Mouse (Mus musculus): ENCODE data around the gene Ggt6. TPM values are rescaled to one million over a fixed set of nuclear protein-coding genes. Genes with fewer than 3 reads are reported as not detected.

Gene Ggt6
- total and polyA plus RNA-seq, 3 experiments, result 0.13 to 0.19 TPM; not detected in 1

- no peak overlapping the region for H3K9ac ChIP-seq (ENCODE audit: insufficient read depth, low read depth)
- dilution Hi-C loops (cut with MboI; ENCODE audit: extremely low pct_ligation_motif_present, extremely low pct_unique_long_range_greater_than_20kb, low sequenced_read_pairs) (no loop called here), in situ Hi-C loops (cut with MboI; ENCODE audit: low pct_ligation_motif_present, low pct_unique_long_range_greater_than_20kb, low sequenced_read_pairs) (no loop called here)
Measured at GRCm38 (mm10) chr11:72391181-72391580, 44.1 kb upstream of the Ggt6 start.

DNA sequence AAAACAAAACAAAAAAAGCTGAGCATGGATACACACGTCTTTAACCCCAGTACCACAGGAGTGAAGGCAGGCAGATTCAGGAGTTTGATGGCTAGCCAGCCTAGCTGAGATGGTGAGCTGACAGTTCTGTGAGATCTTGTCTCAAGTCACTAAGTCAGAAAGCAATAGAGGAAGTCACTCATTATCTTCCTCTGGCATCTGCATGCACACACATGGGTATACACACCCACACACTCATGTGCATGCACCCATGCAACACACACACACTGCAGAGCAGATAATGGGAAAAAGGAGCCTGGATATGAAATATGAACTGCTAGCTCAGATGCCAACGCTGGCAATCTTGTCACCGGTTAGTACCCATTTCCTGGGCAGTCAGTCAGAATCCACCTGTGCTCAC, 42.1 kb upstream of the Ggt6 start:
- no peak overlapping the region for H3K4me3 ChIP-seq (replicated peaks in 1 of 3; ENCODE audit: low read depth in 2 of 3, low read length in 2 of 3, poor library complexity in 1 of 3)
- no peaks in the 10 kb centered on the region for H3K79me2 ChIP-seq (replicated peaks; ENCODE audit: control insufficient read depth, extremely low read depth, insufficient read depth, poor library complexity, severe bottlenecking)
- H3K9ac ChIP-seq (ENCODE audit: insufficient read depth, low read depth), result no peak overlapping the region
- dilution Hi-C loops (cut with MboI; ENCODE audit: extremely low pct_ligation_motif_present, extremely low pct_unique_long_range_greater_than_20kb, low sequenced_read_pairs) (no loop called here), in situ Hi-C loops (cut with MboI; ENCODE audit: low pct_ligation_motif_present, low pct_unique_long_range_greater_than_20kb, low sequenced_read_pairs) (no loop called here)
- H3K27me3 ChIP-seq (replicated peaks), result peaks cover 88% of the 10 kb centered on the region
- H3K27ac ChIP-seq (ENCODE audit: insufficient read depth, low read depth), result no peak overlapping the region
- no peak for DNase-seq (ENCODE audit: extremely low read depth)
- H3K36me3 ChIP-seq (replicated peaks in 1 of 2; ENCODE audit: control insufficient read depth in 1 of 2, insufficient read depth in 1 of 2, low read length in 1 of 2), result no peaks in the 10 kb centered on the region
- TF ChIP-seq RCOR1 (conservative IDR thresholded peaks at IDR 0.05; ENCODE audit: low read depth, low read length), result no peak
- TF ChIP-seq CHD1 (IDR thresholded peaks at IDR 0.05; ENCODE audit: low read depth, low read length), result no peak
- no peak for TF ChIP-seq RAD21 (IDR thresholded peaks at IDR 0.05; ENCODE audit: low read depth, low read length)
- no peak for TF ChIP-seq JUND (conservative IDR thresholded peaks at IDR 0.05; ENCODE audit: low read depth, low read length)
- H3K4me1 ChIP-seq (ENCODE audit: control insufficient read depth in 1 of 2, insufficient read depth in 2 of 2), result no peaks in the 10 kb centered on the region
- H3K9me3 ChIP-seq (replicated peaks; ENCODE audit: low read length), result no peaks in the 10 kb centered on the region
- H3K4me2 ChIP-seq (ENCODE audit: insufficient read depth, low read depth, poor library complexity, severe bottlenecking), result no peak overlapping the region

More at GRCm38 (mm10) chr11:72391181-72391580, 44.1 kb upstream of the Ggt6 start:
- Histone ChIP-seq H3K4me2 (ENCODE audit: insufficient read depth, low read depth, poor library complexity, severe bottlenecking) (no peak overlapping the region), H3K9me3 (replicated peaks; ENCODE audit: low read length) (no peaks in the 10 kb centered on the region), H3K4me3 (replicated peaks in 1 of 3; ENCODE audit: low read depth in 2 of 3, low read length in 2 of 3, poor library complexity in 1 of 3) (no peak overlapping the region), H3K4me1 (ENCODE audit: control insufficient read depth in 1 of 2, insufficient read depth in 2 of 2) (no peaks in the 10 kb centered on the region), H3K27ac (ENCODE audit: insufficient read depth, low read depth) (no peak overlapping the region), H3K36me3 (replicated peaks in 1 of 2; ENCODE audit: control insufficient read depth in 1 of 2, insufficient read depth in 1 of 2, low read length in 1 of 2) (no peaks in the 10 kb centered on the region), H3K27me3 (replicated peaks) (peaks cover 80% of the 10 kb centered on the region), H3K79me2 (replicated peaks; ENCODE audit: control insufficient read depth, extremely low read depth, insufficient read depth, poor library complexity, severe bottlenecking) (no peaks in the 10 kb centered on the region)
- DNase-seq (ENCODE audit: extremely low read depth), result no peak
- TF ChIP-seq USF1 (IDR thresholded peaks at IDR 0.05; ENCODE audit: low read depth, low read length), result no peak
- no peak for TF ChIP-seq MAFK (IDR thresholded peaks at IDR 0.05; ENCODE audit: insufficient replicate concordance, low read length)
- no peak for TF ChIP-seq MXI1 (IDR thresholded peaks at IDR 0.05; ENCODE audit: low read depth, low read length)
- TF ChIP-seq PAX5 (IDR thresholded peaks at IDR 0.05; ENCODE audit: low read length), result no peak
- no peak for TF ChIP-seq JUN (IDR thresholded peaks at IDR 0.05; ENCODE audit: insufficient read depth, low read depth, low read length)
- TF ChIP-seq MAX (IDR thresholded peaks at IDR 0.05; ENCODE audit: low read length), result no peak

- Histone ChIP-seq H3K27me3 (replicated peaks) (peaks cover 86% of the 10 kb centered on the region), H3K4me3 (replicated peaks in 1 of 3; ENCODE audit: low read depth in 2 of 3, low read length in 2 of 3, poor library complexity in 1 of 3) (no peak overlapping the region), H3K9ac (ENCODE audit: insufficient read depth, low read depth) (no peak overlapping the region), H3K4me2 (ENCODE audit: insufficient read depth, low read depth, poor library complexity, severe bottlenecking) (no peak overlapping the region), H3K9me3 (replicated peaks; ENCODE audit: low read length) (no peaks in the 10 kb centered on the region), H3K79me2 (replicated peaks; ENCODE audit: control insufficient read depth, extremely low read depth, insufficient read depth, poor library complexity, severe bottlenecking) (no peaks in the 10 kb centered on the region), H3K27ac (ENCODE audit: insufficient read depth, low read depth) (no peak overlapping the region), H3K4me1 (ENCODE audit: control insufficient read depth in 1 of 2, insufficient read depth in 2 of 2) (no peaks in the 10 kb centered on the region), H3K36me3 (replicated peaks in 1 of 2; ENCODE audit: control insufficient read depth in 1 of 2, insufficient read depth in 1 of 2, low read length in 1 of 2) (no peaks in the 10 kb centered on the region)
- in situ Hi-C loops (cut with MboI; ENCODE audit: low pct_ligation_motif_present, low pct_unique_long_range_greater_than_20kb, low sequenced_read_pairs), result no loop called here
- dilution Hi-C loops (cut with MboI; ENCODE audit: extremely low pct_ligation_motif_present, extremely low pct_unique_long_range_greater_than_20kb, low sequenced_read_pairs), result no loop called here
- DNase-seq (ENCODE audit: extremely low read depth), result no peak
- TF ChIP-seq MEF2A (IDR thresholded peaks at IDR 0.05; ENCODE audit: borderline replicate concordance, low read depth, low read length), result no peak
- no peak for TF ChIP-seq NELFE (IDR thresholded peaks at IDR 0.05; ENCODE audit: low read depth, low read length)
- TF ChIP-seq ELF1 (IDR thresholded peaks at IDR 0.05; ENCODE audit: low read depth, low read length), result no peak
- TF ChIP-seq RAD21 (IDR thresholded peaks at IDR 0.05; ENCODE audit: low read depth, low read length), result no peak
- TF ChIP-seq CHD1 (IDR thresholded peaks at IDR 0.05; ENCODE audit: low read depth, low read length), result no peak
- TF ChIP-seq CHD2 (IDR thresholded peaks at IDR 0.05; ENCODE audit: low read length), result no peak
- no peak for TF ChIP-seq HCFC1 (IDR thresholded peaks at IDR 0.05; ENCODE audit: low read depth, low read length)
- no peak for TF ChIP-seq MAFK (IDR thresholded peaks at IDR 0.05; ENCODE audit: insufficient replicate concordance, low read length)
Measured at GRCm38 (mm10) chr11:72393669-72394068, 41.7 kb upstream of the Ggt6 start.
